Mouse (Mus musculus): ENCODE results near the gene Actn4.

The Actn4 gene

DNA sequence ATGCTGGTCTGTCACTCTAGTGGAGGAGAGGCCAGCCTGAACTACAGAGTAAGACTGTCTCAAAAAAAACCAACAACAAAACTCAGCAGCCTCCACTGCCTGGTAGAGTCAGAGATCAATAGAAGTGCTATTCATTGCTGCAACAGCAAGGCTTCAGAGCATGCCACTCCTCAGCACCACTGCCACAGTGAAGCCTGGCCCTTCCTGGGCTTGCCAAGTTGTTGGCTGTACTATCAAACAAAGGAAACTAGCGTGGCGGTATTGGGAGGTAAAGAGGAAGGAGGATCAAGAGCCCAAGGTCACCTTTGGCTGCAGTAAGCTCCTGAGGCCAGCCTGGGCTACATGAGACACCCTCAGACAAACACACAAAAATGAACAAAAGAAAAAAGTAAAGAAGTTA is 36.0 kb downstream of the Actn4 start:
- no peak for TF ChIP-seq GATA4 (IDR thresholded peaks at IDR 0.05; ENCODE audit: insufficient replicate concordance, low read length)

DNA sequence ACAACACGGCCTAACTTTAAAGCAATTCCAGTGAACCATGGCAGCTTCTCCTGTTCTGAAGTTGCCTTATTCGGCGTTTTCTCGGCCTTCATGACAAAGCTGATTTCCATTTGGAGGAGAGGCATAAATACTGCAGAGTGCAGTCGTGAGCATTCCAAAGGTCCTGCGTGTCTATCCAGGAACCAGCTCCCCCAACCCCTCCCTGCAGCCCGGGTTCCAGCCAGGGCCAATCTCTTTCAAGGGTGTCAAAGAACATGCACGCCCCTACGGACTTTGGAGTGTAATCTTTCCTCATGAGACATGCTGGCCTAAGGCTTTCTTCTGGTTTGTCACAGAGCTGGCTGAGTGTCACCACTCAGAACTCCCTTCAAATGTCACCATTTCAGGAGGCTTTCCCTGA is 36.8 kb downstream of the Actn4 start:
- peak; percentile 64; the same call in 1 of the 2 replicates for TF ChIP-seq GATA4 (IDR thresholded peaks at IDR 0.05; ENCODE audit: insufficient replicate concordance, low read length)

- no peak for TF ChIP-seq GATA4 (IDR thresholded peaks at IDR 0.05; ENCODE audit: insufficient replicate concordance, low read length)
These were observed 37.3 kb downstream of the Actn4 start for GRCm38 (mm10) chr7:28924802-28925201.

DNA sequence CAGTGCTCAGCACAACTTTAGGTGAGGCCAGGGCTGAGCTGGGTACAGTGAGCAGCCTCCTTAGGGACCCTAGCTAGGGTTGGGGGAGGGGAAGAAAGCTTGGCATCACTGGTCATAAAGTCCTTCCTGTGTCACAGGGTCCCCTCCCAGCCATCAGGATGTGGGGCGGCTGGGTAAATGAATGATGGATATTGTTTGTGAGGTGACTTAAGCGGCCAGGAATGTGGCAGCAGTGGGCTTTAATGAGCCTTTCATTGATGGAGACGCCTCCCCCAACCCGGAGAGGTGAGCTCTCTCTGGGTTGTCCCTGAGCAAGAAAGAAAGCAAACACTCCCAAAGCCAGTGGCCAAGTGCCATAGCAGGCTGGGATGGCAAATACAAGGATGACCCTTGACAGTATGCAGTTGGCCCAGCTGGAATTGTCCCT is 38.3 kb downstream of the Actn4 start:
- no peak for TF ChIP-seq GATA4 (IDR thresholded peaks at IDR 0.05; ENCODE audit: insufficient replicate concordance, low read length)

GRCm38 (mm10) chr7:28922606-28923005 is 39.5 kb downstream of the Actn4 start:
- no peak for TF ChIP-seq GATA4 (IDR thresholded peaks at IDR 0.05; ENCODE audit: insufficient replicate concordance, low read length)

- TF ChIP-seq GATA4 (IDR thresholded peaks at IDR 0.05; ENCODE audit: insufficient replicate concordance, low read length), result no peak
These were observed 40.2 kb downstream of the Actn4 start for GRCm38 (mm10) chr7:28921722-28922465.

GRCm38 (mm10) chr7:28921178-28921577 is 41.0 kb downstream of the Actn4 start:
- TF ChIP-seq GATA4 (IDR thresholded peaks at IDR 0.05; ENCODE audit: insufficient replicate concordance, low read length), result no peak

DNA sequence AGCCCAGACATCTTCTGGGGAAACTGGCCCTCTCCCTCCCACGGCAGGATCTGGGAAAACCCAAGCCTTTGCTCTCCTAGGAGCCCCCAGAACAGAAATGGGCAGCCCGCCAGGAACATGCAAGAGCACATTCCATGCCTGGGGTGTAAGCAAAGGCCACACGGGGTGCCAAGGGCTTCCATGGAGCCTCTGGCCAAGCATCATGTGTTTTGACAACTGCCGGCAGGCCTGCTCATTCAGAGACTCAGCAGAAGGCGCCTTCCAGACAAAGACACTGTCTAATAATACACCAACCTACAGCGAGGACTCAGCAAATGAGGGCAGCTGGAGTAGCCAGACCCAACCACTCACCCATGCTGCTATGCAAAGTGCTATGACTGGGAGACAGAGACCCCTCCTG is 42.3 kb downstream of the Actn4 start:
- no peak for TF ChIP-seq GATA4 (IDR thresholded peaks at IDR 0.05; ENCODE audit: insufficient replicate concordance, low read length)

DNA sequence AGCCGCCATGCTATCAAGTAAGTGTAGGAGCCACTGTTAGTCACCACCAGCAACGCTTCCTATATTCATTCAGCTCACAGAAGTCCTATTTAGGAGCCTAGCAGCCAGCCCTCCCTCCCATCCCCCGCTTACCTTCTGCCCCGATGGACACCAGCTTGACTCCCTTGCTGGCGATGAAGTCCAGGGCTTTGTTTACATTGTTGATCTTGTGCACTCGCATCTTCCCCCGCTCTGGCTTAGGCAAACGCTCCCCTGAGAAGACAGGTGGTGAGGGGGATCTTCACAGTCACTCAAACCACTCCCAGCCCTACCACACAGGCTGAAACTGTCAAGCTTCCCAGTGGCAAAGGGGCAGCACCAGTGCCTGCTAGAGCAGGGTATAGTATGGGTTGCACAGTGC is 43.6 kb downstream of the Actn4 start:
- no peak for TF ChIP-seq GATA4 (IDR thresholded peaks at IDR 0.05; ENCODE audit: insufficient replicate concordance, low read length)

DNA sequence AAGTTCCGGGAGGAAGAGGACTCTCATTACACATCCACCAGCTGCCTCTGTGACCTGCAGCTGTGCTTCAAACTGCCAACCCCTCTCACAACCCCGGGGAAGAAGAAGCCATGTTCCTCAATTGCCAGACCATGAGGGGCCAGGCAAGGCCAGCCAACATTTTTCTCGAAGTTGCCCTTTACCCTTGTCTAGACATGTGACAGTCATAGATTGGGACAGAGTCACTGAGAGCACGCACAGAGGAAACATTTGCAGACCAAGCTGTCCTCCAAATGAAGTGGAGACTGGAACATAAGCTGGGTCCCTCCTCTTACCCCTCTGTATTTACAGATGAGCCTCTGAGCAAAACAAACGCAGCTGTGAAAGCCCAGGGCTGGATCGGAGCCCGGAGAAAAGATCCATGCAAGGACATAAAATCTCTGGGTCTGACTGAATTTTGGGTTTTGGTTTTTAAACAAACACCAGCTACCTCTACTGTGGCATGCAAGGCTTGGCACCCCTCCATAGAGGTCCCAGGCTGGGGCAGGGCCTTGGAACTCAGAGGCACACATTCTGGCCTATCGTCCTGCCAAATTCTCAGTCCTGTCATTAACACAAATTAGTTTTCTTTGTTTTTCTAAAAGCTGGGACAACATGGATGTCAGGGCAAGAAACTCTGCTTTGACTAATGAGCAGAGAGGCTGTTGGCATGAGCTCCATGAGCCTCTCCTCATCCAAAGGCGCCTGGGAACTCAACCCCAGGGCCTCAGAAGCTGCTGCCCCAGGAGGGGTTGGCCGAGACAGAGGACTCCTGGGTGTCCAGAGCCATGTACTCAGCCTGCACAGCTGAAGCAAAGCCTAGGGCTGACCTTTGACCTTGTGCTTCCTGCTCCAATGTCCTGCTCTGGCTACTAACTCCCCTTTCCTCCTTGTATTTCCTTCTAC is 44.4 kb downstream of the Actn4 start:
- TF ChIP-seq GATA4 (IDR thresholded peaks at IDR 0.05; ENCODE audit: insufficient replicate concordance, low read length), result no peak

GRCm38 (mm10) chr7:28916491-28916890 is 45.6 kb downstream of the Actn4 start:
- peak; percentile 26; the same call in 1 of the 2 replicates for TF ChIP-seq GATA4 (IDR thresholded peaks at IDR 0.05; ENCODE audit: insufficient replicate concordance, low read length)

GRCm38 (mm10) chr7:28913171-28913570 is 49.0 kb downstream of the Actn4 start:
- no peak for TF ChIP-seq GATA4 (IDR thresholded peaks at IDR 0.05; ENCODE audit: insufficient replicate concordance, low read length)

DNA sequence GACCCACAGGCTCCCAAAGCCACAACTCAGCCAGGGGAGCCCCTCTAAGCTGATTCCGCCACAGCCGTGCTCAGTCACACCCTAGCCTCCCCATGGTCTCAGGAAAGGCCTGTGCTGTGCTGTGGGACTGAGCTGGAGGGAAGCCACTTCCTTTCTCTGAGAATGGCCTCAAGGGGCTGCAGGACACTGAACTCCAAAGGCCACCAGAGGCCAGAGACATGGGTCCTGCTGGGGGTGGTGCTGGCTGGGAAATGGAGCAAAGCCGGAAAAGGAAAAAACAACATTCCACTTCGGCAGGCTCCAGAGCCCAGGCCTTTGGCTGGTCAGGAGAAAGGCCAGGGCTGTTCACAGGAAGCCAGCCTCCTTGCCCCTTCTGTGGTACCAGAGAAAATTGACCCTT is 50.5 kb downstream of the Actn4 start:
- TF ChIP-seq GATA4 (IDR thresholded peaks at IDR 0.05; ENCODE audit: insufficient replicate concordance, low read length), result peak; percentile 75; the same call in 1 of the 2 replicates

GRCm38 (mm10) chr7:28907195-28907594 is 54.9 kb downstream of the Actn4 start:
- no peak for TF ChIP-seq GATA4 (IDR thresholded peaks at IDR 0.05; ENCODE audit: insufficient replicate concordance, low read length)

GRCm38 (mm10) chr7:28903778-28904177 is 58.4 kb downstream of the Actn4 start:
- no peak for TF ChIP-seq GATA4 (IDR thresholded peaks at IDR 0.05; ENCODE audit: insufficient replicate concordance, low read length)

- TF ChIP-seq GATA4 (IDR thresholded peaks at IDR 0.05; ENCODE audit: insufficient replicate concordance, low read length), result no peak
These were observed 59.3 kb downstream of the Actn4 start for GRCm38 (mm10) chr7:28902809-28903208.
